In the genomic region with DNA sequence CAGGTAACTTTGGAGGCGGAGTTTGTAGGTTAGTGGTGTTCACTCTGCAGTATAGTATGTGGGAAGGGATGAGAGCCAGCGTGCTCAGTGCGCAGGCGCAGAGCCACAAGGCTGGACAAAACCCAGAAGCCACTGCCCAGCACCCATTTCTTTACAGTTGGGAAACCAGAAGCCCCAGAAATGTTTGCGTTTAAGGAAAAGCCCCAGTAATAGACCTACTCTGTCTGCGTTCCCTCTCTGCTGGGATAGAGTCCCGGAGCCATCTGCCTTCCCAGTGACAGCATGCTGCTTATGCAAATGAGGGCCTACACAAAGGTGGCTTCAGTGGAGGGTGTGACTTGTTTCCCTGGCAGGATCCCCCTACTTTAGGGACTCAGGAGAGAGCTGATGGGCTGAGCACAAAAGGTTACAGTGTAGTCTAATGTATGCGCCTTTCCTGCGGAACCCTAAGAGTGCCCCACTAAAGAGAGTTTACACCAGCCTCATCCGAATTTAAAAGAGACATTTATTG, we compare ENCODE assay signal across 8 mouse cellular contexts.
DNase-seq lines count a peak whose midpoint lies in the region; ATAC-seq and TF ChIP-seq lines count a peak whose summit lies in the region.

No protein-coding gene starts in this region.

- H3K27ac ChIP-seq in embryonic facial prominence, embryonic 12.5 days = no peak overlapping the region
- H3K27ac ChIP-seq in midbrain, postnatal 0 days (ENCODE audit: low read depth, low read length) = no peak overlapping the region; the same call in 1 of the 2 replicates

- H3K4me1 ChIP-seq in embryonic facial prominence, embryonic 12.5 days = peaks cover 4% of the 10 kb centered on the region; the same call in 1 of the 2 replicates
- no peaks in the 10 kb centered on the region for H3K4me1 ChIP-seq in midbrain, postnatal 0 days (ENCODE audit: insufficient read depth, low read length)

- peak; percentile 26 for DNase-seq in Muller cell, postnatal 12 days (ENCODE audit: inconsistent ontology term)
- peak; percentile 55 for DNase-seq in kidney, adult 18-20 months
- peak; percentile 25 to 40 for DNase-seq in left cerebral cortex, postnatal 36 days (ENCODE audit: low spot score in 2 of 2)
- peak; percentile 72 for DNase-seq in midbrain, postnatal 0 days (ENCODE audit: low spot score)
- no peak for DNase-seq in adrenal gland, adult 8-10 months
- no peak for DNase-seq in urinary bladder, adult 2 months (ENCODE audit: low spot score)

- H3K4me3 ChIP-seq in embryonic facial prominence, embryonic 12.5 days = no peak overlapping the region
- no peak overlapping the region for H3K4me3 ChIP-seq in midbrain, postnatal 0 days (ENCODE audit: low read depth, low read length)

- peak overlapping the region; percentile 32 for H3K4me2 ChIP-seq in embryonic facial prominence, embryonic 12.5 days (replicated peaks)
- H3K4me2 ChIP-seq in midbrain, postnatal 0 days (ENCODE audit: low read depth, low read length, poor library complexity, severe bottlenecking) = peak overlapping the region; percentile 10

- no peaks in the 10 kb centered on the region for H3K36me3 ChIP-seq in embryonic facial prominence, embryonic 12.5 days
- no peaks in the 10 kb centered on the region for H3K36me3 ChIP-seq in midbrain, postnatal 0 days (ENCODE audit: insufficient read depth, low read length)

- no peaks in the 10 kb centered on the region for H3K9me3 ChIP-seq in embryonic facial prominence, embryonic 12.5 days
- no peaks in the 10 kb centered on the region for H3K9me3 ChIP-seq in midbrain, postnatal 0 days (ENCODE audit: low read length)

- 18% methylated on average over 10 of the region's 10 CpGs for WGBS in embryonic facial prominence, embryonic 12.5 days
- 9% methylated on average over 10 of the region's 10 CpGs for WGBS in midbrain, postnatal 0 days

- TF ChIP-seq CTCF in midbrain, postnatal 0 days (IDR thresholded peaks at IDR 0.05) = no peak

- H3K9ac ChIP-seq in embryonic facial prominence, embryonic 12.5 days = no peak overlapping the region
- 0 out of 2 replicates have a peak overlapping the region, but pooled peaks have one; percentile 3 for H3K9ac ChIP-seq in midbrain, postnatal 0 days (replicated peaks; ENCODE audit: low read length, poor library complexity, severe bottlenecking)

- H3K27me3 ChIP-seq in embryonic facial prominence, embryonic 12.5 days = peaks cover 10% of the 10 kb centered on the region; the same call in 1 of the 2 replicates
- H3K27me3 ChIP-seq in midbrain, postnatal 0 days (ENCODE audit: insufficient read depth, low read length) = no peaks in the 10 kb centered on the region

- intact Hi-C loops in left cerebral cortex, postnatal 36 days (cut with DNase I) = no loop called here

- ATAC-seq in embryonic facial prominence, embryonic 12.5 days (ENCODE audit: insufficient number of reproducible peaks, insufficient read depth, low FRiP score, low TSS enrichment) = 0 out of 2 replicates have a peak, but pooled peaks have one; percentile 47
- ATAC-seq in midbrain, postnatal 0 days (ENCODE audit: low FRiP score) = peak; percentile 79
- ATAC-seq in monocyte, adult 5-6 weeks (replicated peaks; ENCODE audit: insufficient number of reproducible peaks, low FRiP score, low TSS enrichment, poor library complexity, severe bottlenecking) = no peak

Comparison
In these comparisons a context has a peak if more than half of its experiments do, and no peak if none do; other contexts are left out.
1. DNase-seq: peak in Muller cell, postnatal 12 days (single experiment), kidney, adult 18-20 months (single experiment), left cerebral cortex, postnatal 36 days (2 of 2) and midbrain, postnatal 0 days (single experiment); none in adrenal gland, adult 8-10 months (single experiment) and urinary bladder, adult 2 months (single experiment).